Mouse (Mus musculus): ENCODE data around the gene Kansl3.

Kansl3 gene

GRCm38 (mm10) chr1:36368969-36369645 lies at the start of gene Kansl3:
Gene Kansl3, minus strand, starts transcription at chr1:36369181.
- in situ Hi-C loops (cut with MboI; ENCODE audit: low sequenced_read_pairs) = no loop called here

GRCm38 (mm10) chr1:36404531-36404930 lies 35.5 kb upstream of the Kansl3 start:
- in situ Hi-C loops (cut with MboI; ENCODE audit: low sequenced_read_pairs) = no loop called here

DNA sequence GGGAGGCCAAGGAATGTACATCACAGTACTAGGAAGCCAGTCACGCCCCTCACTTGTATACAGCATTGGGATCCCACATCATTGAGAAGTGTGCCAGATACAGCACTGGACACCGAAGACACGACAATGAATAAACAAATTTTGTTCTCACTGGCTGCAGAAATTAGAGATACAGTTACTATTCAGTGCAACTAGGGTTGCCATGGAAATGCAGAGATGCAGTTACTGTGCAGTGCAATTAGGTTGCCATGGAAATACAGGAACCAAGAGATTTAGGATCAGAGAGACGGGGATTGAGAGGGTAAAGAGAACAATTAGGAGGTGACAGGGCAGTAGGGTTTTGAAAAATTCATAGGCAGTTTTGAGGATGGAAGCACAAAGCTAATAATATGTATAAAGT lies 32.5 kb upstream of the Kansl3 start:
- in situ Hi-C loops (cut with MboI; ENCODE audit: low sequenced_read_pairs) = no loop called here

GRCm38 (mm10) chr1:36397041-36397440 lies 28.1 kb upstream of the Kansl3 start:
- in situ Hi-C loops (cut with MboI; ENCODE audit: low sequenced_read_pairs) = no loop called here

- in situ Hi-C loops (cut with MboI; ENCODE audit: low sequenced_read_pairs) = no loop called here
Measured at GRCm38 (mm10) chr1:36379582-36379981, 10.6 kb upstream of the Kansl3 start.

GRCm38 (mm10) chr1:36378880-36379279 lies 9.9 kb upstream of the Kansl3 start:
- in situ Hi-C loops (cut with MboI; ENCODE audit: low sequenced_read_pairs) = no loop called here

GRCm38 (mm10) chr1:36371934-36372845 lies 3.2 kb upstream of the Kansl3 start, which contains the start of gene Fer1l5:
Gene Fer1l5, plus strand, starts transcription at chr1:36372291.
- in situ Hi-C loops (cut with MboI; ENCODE audit: low sequenced_read_pairs) = no loop called here

DNA sequence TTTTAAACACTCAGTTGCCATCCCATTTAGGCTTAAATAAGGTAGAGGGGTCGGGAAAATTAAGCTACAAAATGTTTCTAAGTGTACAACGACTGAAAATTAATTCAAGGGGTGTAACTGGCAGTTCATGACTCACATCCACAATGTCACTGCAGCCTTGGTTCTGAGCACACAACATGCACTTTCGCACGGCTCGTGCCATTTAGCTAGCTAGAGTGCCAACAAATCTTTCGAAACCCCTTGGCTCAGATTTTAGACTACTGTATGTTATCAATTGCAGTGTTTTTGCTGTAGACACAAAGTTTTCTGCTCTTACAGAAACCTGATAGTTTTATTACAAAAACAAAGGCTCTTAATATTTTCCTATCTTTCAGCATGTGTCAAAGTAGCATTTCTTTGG lies 1.9 kb upstream of the Kansl3 start:
- in situ Hi-C loops (cut with MboI; ENCODE audit: low sequenced_read_pairs) = no loop called here

- in situ Hi-C loops (cut with MboI; ENCODE audit: low sequenced_read_pairs) = no loop called here
Measured at GRCm38 (mm10) chr1:36368112-36368968, 641 bp downstream of the Kansl3 start.

- in situ Hi-C loops (cut with MboI; ENCODE audit: low sequenced_read_pairs) = no loop called here
Measured at GRCm38 (mm10) chr1:36367698-36368097, 1.3 kb downstream of the Kansl3 start.

DNA sequence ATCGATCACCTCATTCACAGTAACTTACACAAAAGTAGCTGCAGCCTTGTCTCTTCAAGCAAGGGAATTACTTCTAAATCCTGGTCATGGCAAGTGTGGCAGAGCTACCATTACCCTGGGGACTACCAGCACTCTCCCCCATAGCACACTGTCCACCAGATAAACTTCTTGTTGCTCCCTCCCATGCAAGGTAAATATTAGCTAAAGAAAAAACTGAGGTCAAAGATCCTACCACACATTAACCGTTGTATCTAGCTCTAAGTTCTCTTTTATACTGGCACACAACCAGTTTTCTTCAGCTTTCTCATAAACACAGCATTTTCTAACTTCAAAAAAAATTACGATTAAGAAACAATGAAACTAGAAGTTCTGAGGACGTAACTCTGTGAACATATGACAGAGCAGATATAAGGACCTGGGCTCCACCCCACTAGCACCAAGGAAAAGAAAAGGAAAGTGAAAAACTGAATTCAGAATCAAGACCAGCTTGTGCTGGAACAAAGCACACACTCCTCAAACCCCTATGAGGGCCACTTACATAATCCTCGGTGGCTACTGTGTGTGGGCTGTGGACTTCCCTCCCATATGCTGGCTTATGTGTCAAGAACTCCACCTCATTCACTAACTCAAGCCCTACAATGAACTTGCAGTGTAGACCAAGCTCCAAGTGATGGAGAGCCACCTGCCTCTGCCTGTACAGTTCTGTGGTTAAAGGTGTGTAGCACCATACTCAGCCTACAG lies 11.9 kb downstream of the Kansl3 start:
- in situ Hi-C loops (cut with MboI; ENCODE audit: low sequenced_read_pairs) = no loop called here

DNA sequence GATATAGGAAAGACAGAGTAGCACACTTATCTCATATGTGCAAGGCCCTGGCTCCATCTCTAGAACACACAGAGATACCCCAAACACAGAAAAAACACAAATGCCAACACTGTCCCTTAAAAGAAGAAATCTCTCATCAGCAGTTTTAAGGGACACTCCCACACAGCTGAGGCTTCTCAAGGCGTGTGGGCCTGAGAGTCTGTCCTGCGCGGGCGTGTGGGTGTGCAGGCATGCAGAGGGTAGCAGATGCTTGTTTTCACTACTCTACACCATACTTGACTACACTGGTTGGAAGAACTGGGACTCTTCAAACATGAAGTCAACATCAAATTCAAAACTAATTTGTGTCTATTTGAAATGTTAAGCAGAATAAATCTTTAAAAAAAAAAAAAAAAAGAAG lies 16.6 kb downstream of the Kansl3 start:
- in situ Hi-C loops (cut with MboI; ENCODE audit: low sequenced_read_pairs) = no loop called here

- in situ Hi-C loops (cut with MboI; ENCODE audit: low sequenced_read_pairs) = no loop called here
Measured at GRCm38 (mm10) chr1:36342547-36342946, 26.4 kb downstream of the Kansl3 start.

GRCm38 (mm10) chr1:36332955-36333887 lies 35.8 kb downstream of the Kansl3 start:
- in situ Hi-C loops (cut with MboI; ENCODE audit: low sequenced_read_pairs) = no loop called here

DNA sequence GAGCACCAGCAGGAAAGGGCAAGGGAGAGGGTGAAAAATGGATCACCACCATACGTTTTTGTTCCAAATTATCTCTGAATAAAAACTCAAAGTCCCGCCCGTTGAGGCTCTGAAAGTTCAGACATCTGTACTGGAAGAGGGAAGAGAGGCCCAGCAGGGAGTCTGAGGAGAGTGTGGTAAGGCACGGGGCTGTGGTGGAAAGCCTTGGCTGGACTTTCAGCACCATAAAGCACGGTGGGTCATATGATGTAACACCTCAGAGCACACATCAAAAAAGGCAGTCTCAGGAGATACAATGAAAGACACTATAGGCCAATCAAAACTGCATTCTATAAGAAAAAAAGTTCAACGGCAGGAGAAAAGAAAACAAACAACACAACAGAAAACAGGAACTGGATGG lies 37.2 kb downstream of the Kansl3 start:
- in situ Hi-C loops (cut with MboI; ENCODE audit: low sequenced_read_pairs) = no loop called here

GRCm38 (mm10) chr1:36326815-36327214 lies 42.2 kb downstream of the Kansl3 start:
- in situ Hi-C loops (cut with MboI; ENCODE audit: low sequenced_read_pairs) = no loop called here

DNA sequence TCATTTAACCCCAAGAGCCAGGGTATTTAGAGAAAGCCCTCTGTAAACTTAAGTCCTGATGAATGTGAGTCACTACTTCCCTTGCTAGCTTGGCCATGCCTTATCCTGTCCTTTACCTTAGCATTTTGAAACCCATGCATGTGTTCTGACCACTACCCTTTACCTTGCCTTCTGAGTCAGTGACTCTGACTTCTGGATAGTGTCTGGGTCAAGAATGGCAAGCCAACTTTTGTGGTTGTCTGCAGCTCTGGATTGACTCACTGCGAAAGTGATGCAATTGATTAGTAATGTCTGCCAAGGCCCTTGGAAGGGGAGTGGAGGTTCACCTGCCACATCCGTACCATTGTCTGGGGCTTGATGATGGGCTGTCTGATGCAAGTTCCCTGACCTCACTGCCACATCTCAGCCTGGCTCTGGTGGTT lies 43.1 kb downstream of the Kansl3 start:
- in situ Hi-C loops (cut with MboI; ENCODE audit: low sequenced_read_pairs) = no loop called here

DNA sequence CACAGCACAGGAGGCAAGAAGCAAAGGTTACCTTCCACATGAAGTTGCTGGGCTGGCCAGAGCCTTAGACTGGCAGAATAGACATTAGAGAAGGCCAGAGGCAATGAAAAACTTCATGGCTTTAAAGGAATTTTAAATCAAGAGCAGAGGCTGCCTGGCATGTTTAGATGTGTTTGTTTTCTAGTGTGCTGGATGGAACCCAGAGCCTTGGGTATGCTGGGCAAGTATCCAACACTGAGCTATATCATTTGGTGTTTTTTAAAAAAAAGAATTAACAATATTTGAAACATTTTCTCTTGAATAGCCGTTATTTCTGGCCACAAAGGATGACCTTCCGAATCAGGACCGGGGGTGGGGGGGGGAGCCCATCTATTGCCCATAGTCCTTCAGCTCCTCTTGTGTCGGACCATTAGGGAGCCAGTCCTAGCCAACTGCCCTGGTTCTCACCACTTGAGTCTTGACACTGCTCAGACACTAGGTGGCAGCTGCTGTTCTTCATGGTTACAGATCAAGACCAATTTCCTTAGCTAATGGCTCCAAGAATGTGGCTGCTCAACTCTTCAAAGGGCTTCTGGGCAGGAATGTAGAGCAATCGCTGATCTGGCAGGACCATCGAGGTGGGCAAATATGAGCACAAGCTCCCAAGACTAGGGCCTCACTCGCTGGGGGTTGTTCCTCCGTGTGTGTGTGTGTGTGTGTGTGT lies 45.1 kb downstream of the Kansl3 start:
- in situ Hi-C loops (cut with MboI; ENCODE audit: low sequenced_read_pairs) = no loop called here

DNA sequence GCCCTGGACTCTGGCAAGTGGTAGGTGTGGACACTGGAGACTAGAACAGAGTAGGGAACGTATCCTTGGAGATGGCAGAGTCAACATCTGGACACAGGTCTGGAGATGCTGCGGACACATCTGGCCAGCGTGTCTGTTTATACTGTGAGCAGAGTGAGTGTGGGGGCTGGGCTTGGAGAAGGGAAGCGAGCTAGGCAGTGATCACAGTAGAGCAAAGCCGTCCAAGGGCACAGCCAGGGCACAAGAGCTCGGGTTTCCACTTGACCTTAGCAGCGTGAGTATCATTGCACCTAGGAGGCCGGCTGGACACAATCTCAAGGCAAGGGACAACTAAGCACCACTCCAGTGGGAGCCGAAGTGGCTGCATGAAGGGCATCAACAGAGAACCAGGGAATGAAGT lies 45.9 kb downstream of the Kansl3 start:
- in situ Hi-C loops (cut with MboI; ENCODE audit: low sequenced_read_pairs) = no loop called here

Data from CH12F3 (cell line).